ENCODE assay signal across 15 mouse cellular contexts in the genomic region with DNA sequence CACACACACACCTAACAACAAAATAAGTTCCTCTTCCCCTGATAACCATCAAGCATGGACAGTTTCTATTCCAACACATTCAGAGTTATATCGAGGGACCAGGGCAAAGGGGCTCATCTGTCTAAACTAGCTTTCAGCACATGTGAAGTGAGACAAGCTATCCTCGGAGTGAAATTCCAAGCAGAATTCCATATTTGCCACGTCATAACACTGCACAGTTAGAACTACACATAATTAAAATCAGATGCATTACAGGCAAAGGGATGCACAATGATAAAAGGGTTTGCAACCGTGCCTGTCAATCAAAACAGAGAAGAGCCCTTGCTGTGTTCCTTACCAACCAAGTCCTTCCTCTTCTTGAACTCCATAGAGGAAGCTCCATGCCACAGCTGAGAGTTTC.
"Had no signal": no experiment of that assay in that cellular context is flagged by ENCODE, and none has a peak within 500 bp of the region (broad histone marks: within the 10 kb centered on the region; RNA-seq: fewer than 3 reads in every experiment).

No protein-coding gene starts in this region.

- H3K4me1 ChIP-seq: midbrain, embryonic 10.5 days; neural tube, embryonic 15.5 days had no signal

- H3K36me3 ChIP-seq: midbrain, embryonic 10.5 days; neural tube, embryonic 15.5 days had no signal

- DNase-seq: kidney, adult 9 months; kidney, postnatal 10 days; kidney, postnatal 4 days; lung, adult 18-20 months; lung, postnatal 36 days; midbrain, embryonic 14.5 days; right cerebral cortex, adult 18-20 months; right cerebral cortex, postnatal 25 days had no signal

- H3K27me3 ChIP-seq: neural tube, embryonic 15.5 days had no signal

- H3K4me3 ChIP-seq: layer of hippocampus, adult 2 months; left cerebral cortex, adult 2 months; midbrain, embryonic 10.5 days; myocyte; neural tube, embryonic 15.5 days had no signal

- H3K27ac ChIP-seq: layer of hippocampus, adult 2 months; left cerebral cortex, adult 2 months; liver, embryonic 14.5 days; midbrain, embryonic 10.5 days; neural tube, embryonic 15.5 days had no signal

- ATAC-seq: intestine, postnatal 0 days had no signal
